Mouse (Mus musculus) gastrocnemius, postnatal 25 days (tissue): ENCODE data around the gene Krt9. TPM values are rescaled to one million over a fixed set of nuclear protein-coding genes. Genes with fewer than 3 reads are reported as not detected.

Experiments used
- DNase-seq: peaks from one replicate; pipeline ENCODE4 v3.0.0; 2022
- total RNA-seq, 2 experiments: library from RNA; stranded (reverse); gene quantifications; 1 replicate in 1 of 2; 2 replicates in 1 of 2; pipeline ENCODE4 v1.2.3; 2021

Krt9 gene
- total RNA-seq, 2 experiments from 2014 or later = not detected

- no peak for DNase-seq
Measured at GRCm38 (mm10) chr11:100148615-100149330, 44.3 kb downstream of the Krt9 start, which contains the start of gene Krt19. Krt19 (minus strand) TSS chr11:100148665.

GRCm38 (mm10) chr11:100147566-100148353 is 45.3 kb downstream of the Krt9 start:
- DNase-seq = no peak

- DNase-seq = no peak
Measured at GRCm38 (mm10) chr11:100145858-100146560, 47.0 kb downstream of the Krt9 start.

- no peak for DNase-seq
Measured at GRCm38 (mm10) chr11:100145104-100145503, 47.9 kb downstream of the Krt9 start.

GRCm38 (mm10) chr11:100140966-100141365 is 52.1 kb downstream of the Krt9 start:
- DNase-seq = peak; percentile 38

GRCm38 (mm10) chr11:100139391-100139790 is 53.7 kb downstream of the Krt9 start:
- no peak for DNase-seq

GRCm38 (mm10) chr11:100138809-100139208 is 54.2 kb downstream of the Krt9 start:
- DNase-seq = no peak

- no peak for DNase-seq
Measured at GRCm38 (mm10) chr11:100137693-100138092, 55.4 kb downstream of the Krt9 start.

Other genes with a start within 250 kb of the Krt9 start
- gene Krtap9-5, start 244.8 kb downstream of the Krt9 start, total RNA-seq = not detected
- not detected for gene Krtap29-1, start 214.2 kb downstream of the Krt9 start, total RNA-seq
- gene Krtap16-1, start 206.6 kb downstream of the Krt9 start, total RNA-seq = not detected
- gene Krtap17-1, start 199.3 kb downstream of the Krt9 start, total RNA-seq = not detected
- not detected for gene Krt33a, start 177.0 kb downstream of the Krt9 start, total RNA-seq
- not detected for gene Krt33b, start 163.4 kb downstream of the Krt9 start, total RNA-seq
- not detected for gene Krt34, start 151.7 kb downstream of the Krt9 start, total RNA-seq
- gene Krt31, start 142.7 kb downstream of the Krt9 start, total RNA-seq = not detected
- gene Krt32, start 105.0 kb downstream of the Krt9 start, total RNA-seq = not detected
- gene Krt35, start 97.0 kb downstream of the Krt9 start, total RNA-seq = not detected
- gene Krt36, start 87.6 kb downstream of the Krt9 start, total RNA-seq = under 1 TPM in 1 of 2 experiments, not detected in 1; 0.16 TPM
- not detected for gene Krt13, start 71.7 kb downstream of the Krt9 start, total RNA-seq
- not detected for gene Krt15, start 57.3 kb downstream of the Krt9 start, total RNA-seq
- gene Krt19, start 44.6 kb downstream of the Krt9 start, total RNA-seq = under 1 TPM in 1 of 2 experiments, not detected in 1; 0.28 TPM
- not detected for gene Krt14, start 14.3 kb upstream of the Krt9 start, total RNA-seq
- gene Krt16, start 55.7 kb upstream of the Krt9 start, total RNA-seq = not detected
- not detected for gene Krt17, start 67.8 kb upstream of the Krt9 start, total RNA-seq
- not detected for gene Krt42, start 76.6 kb upstream of the Krt9 start, total RNA-seq
- 1,000 to 10,000 TPM; 1,016 to 1,083 TPM for gene Eif1, start 126.6 kb upstream of the Krt9 start, total RNA-seq
- gene Gast, start 141.2 kb upstream of the Krt9 start, total RNA-seq = not detected
- gene Hap1, start 162.9 kb upstream of the Krt9 start, total RNA-seq = under 1 TPM; 0.27 to 0.28 TPM
- gene Jup, start 204.5 kb upstream of the Krt9 start, total RNA-seq = 10 to 100 TPM; 72.0 to 79.8 TPM
- gene P3h4, start 221.6 kb upstream of the Krt9 start, total RNA-seq = 1 to 10 TPM; 4.3 to 5.1 TPM
- 1 to 10 TPM; 7.5 to 10.0 TPM for gene Fkbp10, start 222.5 kb upstream of the Krt9 start, total RNA-seq
- gene Nt5c3b, start 248.6 kb upstream of the Krt9 start, total RNA-seq = 1 to 10 TPM; 8.2 to 8.5 TPM
- under 1 TPM; 0.43 to 0.49 TPM for gene Klhl10, start 248.7 kb upstream of the Krt9 start, total RNA-seq